Mouse (Mus musculus): ENCODE data around the gene Eif3d.

- TF ChIP-seq GATA1 (IDR thresholded peaks at IDR 0.05; ENCODE audit: borderline replicate concordance, low read length) = no peak
- no peak for TF ChIP-seq FLI1 (IDR thresholded peaks at IDR 0.05; ENCODE audit: low read length)
Measured at GRCm38 (mm10) chr15:77933770-77934169, 36.8 kb downstream of the Eif3d start.

All from megakaryocyte, embryonic 14.5 days (primary cell).